Mouse (Mus musculus) liver, adult 2 months (tissue): ENCODE data around the gene Pars2. TPM values are rescaled to one million over a fixed set of nuclear protein-coding genes. Genes with fewer than 3 reads are reported as not detected.

Experiments
- DNase-seq: peaks from one replicate; pipeline ENCODE4 v3.0.0-alpha.2; 2011; ENCODE audit warnings: low read depth, low spot score; ENCODE audit errors: extremely low read depth
- H3K27ac ChIP-seq: fragments of 200-500 bp; replicated peaks from 2 replicates; pipeline ENCODE4 v1.5.1; 2012; ENCODE audit warnings: low read depth, mild to moderate bottlenecking, control low read depth, inconsistent platforms, low read length; ENCODE audit not compliant: insufficient read depth
- H3K27me3 ChIP-seq: fragments of 200-500 bp; 2 replicates; pipeline ENCODE4 v1.6.1; 2012; ENCODE audit warnings: mild to moderate bottlenecking, moderate library complexity, low read length, inconsistent platforms; ENCODE audit not compliant: control insufficient read depth, insufficient read depth
- H3K36me3 ChIP-seq: fragments of 200-500 bp; 2 replicates; pipeline ENCODE4 v1.6.1; 2012; ENCODE audit warnings: low read length, inconsistent platforms; ENCODE audit not compliant: control insufficient read depth, insufficient read depth
- H3K4me1 ChIP-seq: fragments of 200-500 bp; 2 replicates; pipeline ENCODE4 v1.6.1; 2011; ENCODE audit warnings: low read length; ENCODE audit not compliant: control insufficient read depth, insufficient read depth
- H3K4me3 ChIP-seq: fragments of 200-500 bp; 2 replicates; pipeline ENCODE4 v1.5.1; 2011; ENCODE audit warnings: low read depth, mild to moderate bottlenecking, control low read depth, low read length, moderate library complexity; ENCODE audit not compliant: insufficient read depth
- H3K79me2 ChIP-seq: fragments of 200-500 bp; 2 replicates; pipeline ENCODE4 v1.6.1; 2012; ENCODE audit warnings: inconsistent platforms, mild to moderate bottlenecking, low read length, moderate library complexity; ENCODE audit not compliant: control insufficient read depth, insufficient read depth
- H3K9ac ChIP-seq: fragments of 200-500 bp; 2 replicates; pipeline ENCODE4 v1.6.1; 2012; ENCODE audit warnings: low read depth, mild to moderate bottlenecking, control low read depth, inconsistent platforms, low read length
- CTCF ChIP-seq: fragments of 200-500 bp; IDR thresholded peaks from 2 replicates; pipeline ENCODE4 v1.5.1; 2011; ENCODE audit warnings: low read depth, low read length, control low read depth
- POLR2A ChIP-seq: fragments of 200-500 bp; IDR thresholded peaks from 2 replicates; pipeline ENCODE4 v1.6.1; 2011; ENCODE audit warnings: low read length, control low read depth; ENCODE audit not compliant: insufficient read depth; ENCODE audit errors: extremely low read depth
- WGBS: fragments of 180-500 bp; shearing (Covaris S2); methylation state at CpG from one replicate; pipeline ENCODE4 v1.1.7; 2018; 5-methylcytosine and 5-hydroxymethylcytosine counted together
- polyA plus RNA-seq: library from polyadenylated mRNA; depleted of rRNA; stranded (reverse); fragments of >200 nt; gene quantifications from 2 replicates; pipeline ENCODE4 v1.2.3, GENCODE M21; 2012; rRNA removed
- total RNA-seq: library from RNA; depleted of rRNA; stranded (reverse); fragments of >200 nt; gene quantifications from 2 replicates; pipeline ENCODE4 v1.2.3, GENCODE M21; 2014; rRNA removed

The Pars2 gene
- total and polyA plus RNA-seq, 2 experiments = 2.5 to 4.1 TPM

- whole genome bisulfite sequencing = 22% methylated on average over 9 of the region's 9 CpGs
- Histone ChIP-seq H3K9ac (no peak overlapping the region), H3K36me3 (no peaks in the 10 kb centered on the region), H3K4me3 (no peak overlapping the region), H3K27ac (no peak overlapping the region), H3K79me2 (no peaks in the 10 kb centered on the region), H3K27me3 (no peaks in the 10 kb centered on the region), H3K4me1 (no peaks in the 10 kb centered on the region)
- TF ChIP-seq POLR2A = no peak
- TF ChIP-seq CTCF = peak; percentile 68
- no peak for DNase-seq
Observed at GRCm38 (mm10) chr4:106699989-106700388, 49.1 kb downstream of the Pars2 start.

- Histone ChIP-seq H3K4me1 (no peaks in the 10 kb centered on the region), H3K9ac (no peak overlapping the region), H3K27me3 (no peaks in the 10 kb centered on the region), H3K36me3 (no peaks in the 10 kb centered on the region), H3K4me3 (no peak overlapping the region), H3K79me2 (no peaks in the 10 kb centered on the region), H3K27ac (no peak overlapping the region)
- no peak for TF ChIP-seq POLR2A
- TF ChIP-seq CTCF = no peak
- 39% methylated on average over 4 of the region's 4 CpGs for WGBS
- no peak for DNase-seq
Observed at GRCm38 (mm10) chr4:106700798-106701197, 49.9 kb downstream of the Pars2 start.

- Histone ChIP-seq H3K79me2 (no peaks in the 10 kb centered on the region), H3K36me3 (no peaks in the 10 kb centered on the region), H3K4me1 (no peaks in the 10 kb centered on the region), H3K4me3 (no peak overlapping the region), H3K27me3 (no peaks in the 10 kb centered on the region), H3K9ac (no peak overlapping the region), H3K27ac (no peak overlapping the region)
- DNase-seq = no peak
- no peak for TF ChIP-seq POLR2A
- TF ChIP-seq CTCF = no peak
- 77% methylated on average over 10 of the region's 10 CpGs for WGBS
Observed at GRCm38 (mm10) chr4:106703956-106704355, 53.1 kb downstream of the Pars2 start.

- H3K4me1 ChIP-seq = no peaks in the 10 kb centered on the region
- WGBS = 78% methylated on average over 11 of the region's 11 CpGs
- H3K4me3 ChIP-seq = no peak overlapping the region
- no peaks in the 10 kb centered on the region for H3K79me2 ChIP-seq
- TF ChIP-seq CTCF (no peak), POLR2A (no peak)
- no peak for DNase-seq
- H3K27me3 ChIP-seq = no peaks in the 10 kb centered on the region
- no peak overlapping the region for H3K9ac ChIP-seq
- no peak overlapping the region for H3K27ac ChIP-seq
- no peaks in the 10 kb centered on the region for H3K36me3 ChIP-seq
Observed at GRCm38 (mm10) chr4:106704416-106704815, 53.5 kb downstream of the Pars2 start.

Other genes starting within 250 kb of the Pars2 start
- gene Pcsk9, start 186.7 kb upstream of the Pars2 start, total RNA-seq = 35.9 and 55.0 TPM in 2 replicates
- 60.8 and 88.2 TPM in 2 replicates for gene Pcsk9, start 186.7 kb upstream of the Pars2 start, polyA plus RNA-seq
- gene Bsnd, start 158.8 kb upstream of the Pars2 start, total RNA-seq = not detected in 2 replicates
- not detected in 2 replicates for gene Bsnd, start 158.8 kb upstream of the Pars2 start, polyA plus RNA-seq
- gene Dhcr24, start 90.0 kb upstream of the Pars2 start, total RNA-seq = 253 and 456 TPM in 2 replicates
- gene Dhcr24, start 90.0 kb upstream of the Pars2 start, polyA plus RNA-seq = 676 and 851 TPM in 2 replicates
- gene Lexm, start 33.8 kb upstream of the Pars2 start, total RNA-seq = not detected in 2 replicates
- gene Lexm, start 33.8 kb upstream of the Pars2 start, polyA plus RNA-seq = not detected in 2 replicates
- gene Ttc22, start 28.6 kb upstream of the Pars2 start, total RNA-seq = 0.09 TPM in 1 of 2 replicates, not detected in the other
- not detected in 2 replicates for gene Ttc22, start 28.6 kb upstream of the Pars2 start, polyA plus RNA-seq
- 22.4 and 23.4 TPM in 2 replicates for gene Ttc4, start 27.9 kb downstream of the Pars2 start, total RNA-seq
- gene Ttc4, start 27.9 kb downstream of the Pars2 start, polyA plus RNA-seq = 21.2 and 24.2 TPM in 2 replicates
- under 0.01 and 0.27 TPM in 2 replicates for gene Mroh7, start 79.9 kb downstream of the Pars2 start, total RNA-seq
- 0.27 and 0.69 TPM in 2 replicates for gene Mroh7, start 79.9 kb downstream of the Pars2 start, polyA plus RNA-seq
- 0.07 TPM in 1 of 2 replicates, not detected in the other for gene Fam151a, start 82.8 kb downstream of the Pars2 start, total RNA-seq
- gene Fam151a, start 82.8 kb downstream of the Pars2 start, polyA plus RNA-seq = not detected in 2 replicates
- 1.8 and 4.8 TPM in 2 replicates for gene Acot11, start 153.9 kb downstream of the Pars2 start, total RNA-seq
- gene Acot11, start 153.9 kb downstream of the Pars2 start, polyA plus RNA-seq = 6.3 and 14.3 TPM in 2 replicates